Mouse (Mus musculus): ENCODE data around the gene Wfdc2.
"Not testable (repeated sequence)": the region's sequence is repeated elsewhere in the genome, so short reads cannot be mapped to it uniquely, and the experiment has no call there.

The Wfdc2 gene

GRCm38 (mm10) chr2:164549338-164549737 is 12.9 kb upstream of the Wfdc2 start:
- DNase-seq (ENCODE audit: low read depth, low spot score), result no peak

GRCm38 (mm10) chr2:164549963-164550894 is 12.0 kb upstream of the Wfdc2 start:
- DNase-seq (ENCODE audit: low read depth, low spot score), result no peak

GRCm38 (mm10) chr2:164550895-164551269 is 11.3 kb upstream of the Wfdc2 start:
- no peak for DNase-seq (ENCODE audit: low read depth, low spot score)

- no peak for DNase-seq (ENCODE audit: low read depth, low spot score)
These were observed 10.7 kb upstream of the Wfdc2 start for GRCm38 (mm10) chr2:164551502-164551901.

GRCm38 (mm10) chr2:164558426-164558825 is 3.8 kb upstream of the Wfdc2 start:
- no peak for DNase-seq (ENCODE audit: low read depth, low spot score)

GRCm38 (mm10) chr2:164558991-164559645 is 3.1 kb upstream of the Wfdc2 start:
- DNase-seq (ENCODE audit: low read depth, low spot score), result no peak

- DNase-seq (ENCODE audit: low read depth, low spot score), result no peak
These were observed 2.1 kb upstream of the Wfdc2 start for GRCm38 (mm10) chr2:164560106-164560505.

GRCm38 (mm10) chr2:164563339-164564038 is 1.3 kb downstream of the Wfdc2 start:
- DNase-seq (ENCODE audit: low read depth, low spot score), result no peak

- no peak for DNase-seq (ENCODE audit: low read depth, low spot score)
These were observed 2.1 kb downstream of the Wfdc2 start for GRCm38 (mm10) chr2:164564346-164564745.

GRCm38 (mm10) chr2:164566997-164567396 is 4.8 kb downstream of the Wfdc2 start:
- DNase-seq (ENCODE audit: low read depth, low spot score), result no peak

GRCm38 (mm10) chr2:164567460-164567859 is 5.2 kb downstream of the Wfdc2 start:
- no peak for DNase-seq (ENCODE audit: low read depth, low spot score)

- DNase-seq (ENCODE audit: low read depth, low spot score), result not testable (repeated sequence)
These were observed 11.1 kb downstream of the Wfdc2 start, which contains the start of gene Spint3 for GRCm38 (mm10) chr2:164573359-164573758. Gene Spint3 (minus strand): TSS chr2:164573459.

- DNase-seq (ENCODE audit: low read depth, low spot score), result not testable (repeated sequence)
These were observed 23.0 kb downstream of the Wfdc2 start, which contains the start of gene Wfdc6a for GRCm38 (mm10) chr2:164585025-164585725. Gene Wfdc6a (minus strand): TSS chr2:164585447.

- peak; percentile 17 for DNase-seq (ENCODE audit: low read depth, low spot score)
These were observed 29.8 kb downstream of the Wfdc2 start for GRCm38 (mm10) chr2:164592014-164592413.

GRCm38 (mm10) chr2:164593494-164593893 is 31.3 kb downstream of the Wfdc2 start, which contains the start of gene Eppin:
Gene Eppin (minus strand): TSS chr2:164593594.
- DNase-seq (ENCODE audit: low read depth, low spot score), result no peak

GRCm38 (mm10) chr2:164600179-164600578 is 38.0 kb downstream of the Wfdc2 start:
- DNase-seq (ENCODE audit: low read depth, low spot score), result no peak

GRCm38 (mm10) chr2:164603482-164603881 is 41.3 kb downstream of the Wfdc2 start:
- no peak for DNase-seq (ENCODE audit: low read depth, low spot score)

GRCm38 (mm10) chr2:164604411-164604810 is 42.2 kb downstream of the Wfdc2 start:
- DNase-seq (ENCODE audit: low read depth, low spot score), result no peak

- no peak for DNase-seq (ENCODE audit: low read depth, low spot score)
These were observed 46.6 kb downstream of the Wfdc2 start for GRCm38 (mm10) chr2:164608781-164609180.

- not testable (repeated sequence) for DNase-seq (ENCODE audit: low read depth, low spot score)
These were observed 51.3 kb downstream of the Wfdc2 start, which contains the start of the genes Wfdc6b and Wfdc8 for GRCm38 (mm10) chr2:164613471-164613870. Gene Wfdc6b (plus strand): TSS chr2:164613522. Gene Wfdc8 (minus strand): TSS chr2:164613626.

GRCm38 (mm10) chr2:164615386-164615785 is 53.2 kb downstream of the Wfdc2 start:
- DNase-seq (ENCODE audit: low read depth, low spot score), result no peak
